Mouse (Mus musculus) gonadal fat pad, adult 2 months (tissue): ENCODE results near the gene U2af2. TPM values are rescaled to one million over a fixed set of nuclear protein-coding genes. Genes with fewer than 3 reads are reported as not detected.

ENCODE experiments used
- DNase-seq: peaks from one replicate; pipeline ENCODE4 v3.0.0-alpha.2; 2012; ENCODE audit warnings: low read depth
- polyA plus RNA-seq: library from polyadenylated mRNA; depleted of rRNA; stranded (reverse); fragments of >200 nt; gene quantifications from 2 replicates; pipeline ENCODE4 v1.2.3, GENCODE M21; 2012; rRNA removed

The U2af2 gene
- polyA plus RNA-seq, 1 experiment, result 163 TPM

- no peak for DNase-seq
Measured at GRCm38 (mm10) chr7:5112701-5113100, 50.8 kb downstream of the U2af2 start.

- DNase-seq, result no peak
Measured at GRCm38 (mm10) chr7:5116850-5117249, 54.9 kb downstream of the U2af2 start, which contains the start of gene Rfpl4. Gene Rfpl4, minus strand, starts transcription at chr7:5116950.

- DNase-seq, result no peak
Measured at GRCm38 (mm10) chr7:5125078-5125477, 63.1 kb downstream of the U2af2 start.

- DNase-seq, result no peak
Measured at GRCm38 (mm10) chr7:5125549-5126406, 63.8 kb downstream of the U2af2 start, which contains the start of gene Rasl2-9. Gene Rasl2-9, minus strand, starts transcription at chr7:5125950.

Other genes starting within 250 kb of the U2af2 start
- 229 and 251 TPM in 2 replicates for gene Ube2s, start 249.6 kb upstream of the U2af2 start, polyA plus RNA-seq
- 1.2 and 2.3 TPM in 2 replicates for gene Shisa7, start 217.4 kb upstream of the U2af2 start, polyA plus RNA-seq
- 34.9 and 45.7 TPM in 2 replicates for gene Isoc2b, start 191.9 kb upstream of the U2af2 start, polyA plus RNA-seq
- 26.4 and 35.4 TPM in 2 replicates for gene Isoc2a, start 185.0 kb upstream of the U2af2 start, polyA plus RNA-seq
- gene Gm36210, start 155.6 kb upstream of the U2af2 start, polyA plus RNA-seq, result 0.09 TPM in 1 of 2 replicates, not detected in the other
- gene Zfp628, start 146.9 kb upstream of the U2af2 start, polyA plus RNA-seq, result 6.9 and 10.2 TPM in 2 replicates
- 3.6 TPM in 2 replicates for gene Nat14, start 140.1 kb upstream of the U2af2 start, polyA plus RNA-seq
- 8.5 and 12.1 TPM in 2 replicates for gene Ssc5d, start 136.4 kb upstream of the U2af2 start, polyA plus RNA-seq
- 0.89 and 1.9 TPM in 2 replicates for gene Sbk2, start 97.7 kb upstream of the U2af2 start, polyA plus RNA-seq
- gene Sbk3, start 91.0 kb upstream of the U2af2 start, polyA plus RNA-seq, result 0.12 and 0.20 TPM in 2 replicates
- gene Zfp579, start 66.0 kb upstream of the U2af2 start, polyA plus RNA-seq, result 37.0 and 39.8 TPM in 2 replicates
- 24.1 and 28.6 TPM in 2 replicates for gene Zfp524, start 47.7 kb upstream of the U2af2 start, polyA plus RNA-seq
- gene Fiz1, start 47.4 kb upstream of the U2af2 start, polyA plus RNA-seq, result 25.6 and 26.5 TPM in 2 replicates
- gene Gm44973, start 46.6 kb upstream of the U2af2 start, polyA plus RNA-seq, result 0.18 TPM in 1 of 2 replicates, not detected in the other
- gene Zfp865, start 41.8 kb upstream of the U2af2 start, polyA plus RNA-seq, result 26.7 and 29.1 TPM in 2 replicates
- gene Ccdc106, start 41.6 kb upstream of the U2af2 start, polyA plus RNA-seq, result 5.8 and 7.8 TPM in 2 replicates
- gene 4632433K11Rik, start 28.0 kb upstream of the U2af2 start, polyA plus RNA-seq, result not detected in 2 replicates
- 5.5 and 6.4 TPM in 2 replicates for gene Zfp784, start 23.7 kb upstream of the U2af2 start, polyA plus RNA-seq
- gene Zfp580, start 10.6 kb upstream of the U2af2 start, polyA plus RNA-seq, result 15.5 and 17.9 TPM in 2 replicates
- gene Epn1, start 18.1 kb downstream of the U2af2 start, polyA plus RNA-seq, result 142 and 162 TPM in 2 replicates
- gene Rfpl4, start 54.8 kb downstream of the U2af2 start, polyA plus RNA-seq, result not detected in 2 replicates
- 1.3 and 1.5 TPM in 2 replicates for gene Rasl2-9, start 63.8 kb downstream of the U2af2 start, polyA plus RNA-seq
- gene Vmn1r55, start 87.5 kb downstream of the U2af2 start, polyA plus RNA-seq, result not detected in 2 replicates
- gene Vmn1r56, start 134.6 kb downstream of the U2af2 start, polyA plus RNA-seq, result not detected in 2 replicates
- gene Vmn1r57, start 156.3 kb downstream of the U2af2 start, polyA plus RNA-seq, result not detected in 2 replicates